Mouse (Mus musculus) megakaryocyte, embryonic 14.5 days (primary cell): ENCODE results near the gene Parvb. TPM values are rescaled to one million over a fixed set of nuclear protein-coding genes. Genes with fewer than 3 reads are reported as not detected.

Source experiments
- H3K27me3 ChIP-seq: replicated peaks from 2 replicates; pipeline ENCODE3; 2012; ENCODE audit warnings: inconsistent platforms
- H3K36me3 ChIP-seq: replicated peaks from 2 replicates; pipeline ENCODE3; 2012; ENCODE audit warnings: low read length, inconsistent platforms, mixed read lengths
- H3K4me1 ChIP-seq: 2 replicates; pipeline ENCODE4 v1.6.1; 2012; ENCODE audit warnings: inconsistent platforms
- H3K4me3 ChIP-seq: replicated peaks from 2 replicates; pipeline ENCODE3; 2012; ENCODE audit warnings: moderate library complexity, mild to moderate bottlenecking, inconsistent platforms
- H3K9me3 ChIP-seq: 2 replicates; pipeline ENCODE4 v1.6.1; 2012; ENCODE audit warnings: inconsistent platforms
- FLI1 ChIP-seq: IDR thresholded peaks from 2 replicates; pipeline ENCODE4 v1.6.1; 2012; ENCODE audit warnings: low read length, inconsistent platforms, mixed read lengths
- GATA1 ChIP-seq: IDR thresholded peaks from 3 replicates; pipeline ENCODE4 v1.6.1; 2012; ENCODE audit warnings: mixed read lengths, low read length, inconsistent platforms, borderline replicate concordance
- polyA plus RNA-seq: library from polyadenylated mRNA; stranded (reverse); fragments of >175 nt; gene quantifications from 2 replicates; pipeline ENCODE4 v1.2.3, GENCODE M21; 2012; ENCODE audit warnings: low replicate concordance; ENCODE audit not compliant: insufficient read depth

Parvb gene
- polyA plus RNA-seq, 1 experiment = 524 TPM

GRCm38 (mm10) chr15:84336281-84336817 is 104.5 kb downstream of the Parvb start:
- Histone ChIP-seq H3K9me3 (no peaks in the 10 kb centered on the region), H3K36me3 (peaks cover 99% of the 10 kb centered on the region)

GRCm38 (mm10) chr15:84337599-84337998 is 105.8 kb downstream of the Parvb start:
- no peaks in the 10 kb centered on the region for H3K9me3 ChIP-seq
- peaks cover 50% of the 10 kb centered on the region for H3K4me1 ChIP-seq

More at GRCm38 (mm10) chr15:84336281-84336817, 104.5 kb downstream of the Parvb start:
- TF ChIP-seq FLI1 (no peak), GATA1 (no peak)
- Histone ChIP-seq H3K4me3 (no peak overlapping the region), H3K27me3 (no peaks in the 10 kb centered on the region), H3K4me1 (peaks cover 49% of the 10 kb centered on the region)

DNA sequence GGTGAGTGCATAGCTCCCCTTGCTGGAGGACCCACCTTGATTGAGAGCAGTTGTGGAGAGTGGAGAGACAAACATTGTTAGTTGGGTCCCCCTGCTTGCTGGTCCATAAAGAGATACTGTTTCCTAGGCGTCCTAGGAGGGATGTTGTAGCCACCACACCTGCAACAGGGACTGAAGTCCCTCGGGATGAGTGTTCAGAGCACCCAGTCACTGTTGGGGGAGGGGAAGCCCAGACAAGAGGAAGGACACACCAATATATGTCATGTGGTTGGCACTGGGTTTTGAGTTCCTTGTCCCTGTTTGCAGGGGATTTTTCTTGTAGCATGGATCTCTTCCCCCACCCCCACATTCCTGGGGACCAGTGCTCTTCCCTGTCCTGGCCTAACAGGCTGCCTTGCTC is 109.1 kb downstream of the Parvb start:
- Histone ChIP-seq H3K27me3 (no peaks in the 10 kb centered on the region), H3K9me3 (no peaks in the 10 kb centered on the region), H3K4me1 (peaks cover 47% of the 10 kb centered on the region), H3K36me3 (peaks cover 96% of the 10 kb centered on the region), H3K4me3 (peak overlapping the region; percentile 18)
- TF ChIP-seq FLI1 (no peak), GATA1 (no peak)

More at GRCm38 (mm10) chr15:84337599-84337998, 105.8 kb downstream of the Parvb start:
- Histone ChIP-seq H3K4me3 (no peak overlapping the region), H3K27me3 (no peaks in the 10 kb centered on the region), H3K36me3 (peaks cover 99% of the 10 kb centered on the region)
- no peak for TF ChIP-seq FLI1

DNA sequence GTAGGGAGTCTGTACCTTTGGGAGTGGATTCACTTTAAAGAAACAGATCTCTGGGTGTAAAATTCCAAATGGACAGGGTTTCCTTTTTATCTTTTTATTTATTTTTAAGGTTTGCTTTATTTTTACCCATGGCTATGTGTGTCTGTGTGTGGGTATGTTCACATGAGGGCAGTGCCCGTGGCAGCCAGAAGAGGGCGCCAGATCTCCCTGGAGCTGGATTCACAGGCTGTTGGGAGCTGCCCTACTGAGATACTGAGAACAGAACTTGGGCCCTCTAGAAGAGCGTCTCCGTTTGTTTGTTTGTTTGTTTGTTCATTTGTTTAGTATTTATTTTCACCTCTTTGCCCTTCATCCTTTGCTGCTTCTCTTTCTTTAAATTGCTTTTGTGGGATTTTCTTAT is 116.9 kb downstream of the Parvb start:
- H3K36me3 ChIP-seq = peaks cover 84% of the 10 kb centered on the region
- no peak for TF ChIP-seq GATA1
- no peak for TF ChIP-seq FLI1
- no peaks in the 10 kb centered on the region for H3K27me3 ChIP-seq
- H3K4me1 ChIP-seq = peaks cover 25% of the 10 kb centered on the region
- peaks cover 23% of the 10 kb centered on the region for H3K9me3 ChIP-seq
- no peak overlapping the region for H3K4me3 ChIP-seq

DNA sequence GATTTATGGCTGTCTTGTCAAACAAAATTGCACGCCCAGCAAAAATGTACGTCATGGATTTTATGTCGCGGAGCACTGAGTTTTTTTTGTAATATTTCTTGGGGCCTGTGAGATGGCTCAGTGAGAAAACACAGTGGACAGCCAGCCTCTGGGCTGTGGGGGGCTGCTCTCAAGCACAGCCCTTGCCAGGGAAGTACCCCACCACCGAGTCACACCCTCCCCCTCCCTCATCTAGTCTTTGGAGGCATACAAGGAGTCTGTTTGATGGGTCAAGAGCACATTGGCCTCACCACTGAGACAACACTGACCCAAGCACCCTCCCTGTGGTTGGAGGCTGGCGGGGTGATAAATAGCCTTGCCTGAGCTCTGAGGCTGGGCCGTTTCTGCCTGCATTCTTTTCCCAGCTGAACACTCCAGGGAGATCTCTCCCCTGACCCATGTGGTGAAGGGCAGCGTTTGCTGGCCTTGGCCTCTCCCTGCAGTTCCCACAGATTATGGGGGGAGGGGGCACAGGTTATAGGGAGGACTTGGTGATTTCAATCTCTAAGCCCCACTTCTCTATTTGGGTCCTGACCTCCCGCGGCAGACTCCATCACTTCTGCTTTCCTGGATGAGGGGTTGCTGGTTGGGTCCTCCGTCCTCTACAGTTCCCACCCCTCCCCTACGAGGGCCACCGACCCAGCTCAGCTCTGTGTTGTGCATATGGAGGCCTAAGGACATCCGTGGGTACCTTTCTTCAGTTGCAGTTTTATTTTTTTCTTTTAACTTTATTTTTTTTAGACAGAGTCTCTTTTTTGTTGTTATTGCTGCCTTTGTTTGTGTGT is 118.3 kb downstream of the Parvb start:
- H3K9me3 ChIP-seq = peaks cover 31% of the 10 kb centered on the region
- H3K36me3 ChIP-seq = peaks cover 80% of the 10 kb centered on the region
- H3K4me3 ChIP-seq = no peak overlapping the region
- TF ChIP-seq FLI1 (no peak), GATA1 (no peak)
- no peaks in the 10 kb centered on the region for H3K27me3 ChIP-seq
- H3K4me1 ChIP-seq = peaks cover 38% of the 10 kb centered on the region

DNA sequence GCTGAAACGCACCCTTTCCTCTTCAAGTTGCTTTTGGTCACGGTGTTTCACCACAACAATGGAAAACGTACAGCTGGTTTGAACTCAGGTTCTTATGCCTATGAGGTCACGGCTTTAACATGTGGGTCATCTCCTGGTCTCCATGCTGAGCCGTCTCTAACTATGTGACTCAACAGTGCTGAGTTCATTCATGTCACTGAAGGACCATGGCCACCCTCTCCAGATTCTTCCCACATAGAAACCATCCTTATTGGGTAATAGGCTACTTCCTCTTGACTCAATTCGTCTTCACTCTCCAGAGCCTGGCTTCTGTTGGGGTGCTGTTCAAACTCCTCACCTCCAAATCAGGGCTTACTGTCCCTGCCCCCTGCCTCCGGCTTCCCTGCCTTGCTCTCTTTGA is 119.5 kb downstream of the Parvb start:
- TF ChIP-seq GATA1 (no peak), FLI1 (no peak)
- Histone ChIP-seq H3K36me3 (peaks cover 69% of the 10 kb centered on the region), H3K9me3 (peaks cover 31% of the 10 kb centered on the region), H3K4me3 (no peak overlapping the region), H3K4me1 (peaks cover 50% of the 10 kb centered on the region), H3K27me3 (no peaks in the 10 kb centered on the region)

DNA sequence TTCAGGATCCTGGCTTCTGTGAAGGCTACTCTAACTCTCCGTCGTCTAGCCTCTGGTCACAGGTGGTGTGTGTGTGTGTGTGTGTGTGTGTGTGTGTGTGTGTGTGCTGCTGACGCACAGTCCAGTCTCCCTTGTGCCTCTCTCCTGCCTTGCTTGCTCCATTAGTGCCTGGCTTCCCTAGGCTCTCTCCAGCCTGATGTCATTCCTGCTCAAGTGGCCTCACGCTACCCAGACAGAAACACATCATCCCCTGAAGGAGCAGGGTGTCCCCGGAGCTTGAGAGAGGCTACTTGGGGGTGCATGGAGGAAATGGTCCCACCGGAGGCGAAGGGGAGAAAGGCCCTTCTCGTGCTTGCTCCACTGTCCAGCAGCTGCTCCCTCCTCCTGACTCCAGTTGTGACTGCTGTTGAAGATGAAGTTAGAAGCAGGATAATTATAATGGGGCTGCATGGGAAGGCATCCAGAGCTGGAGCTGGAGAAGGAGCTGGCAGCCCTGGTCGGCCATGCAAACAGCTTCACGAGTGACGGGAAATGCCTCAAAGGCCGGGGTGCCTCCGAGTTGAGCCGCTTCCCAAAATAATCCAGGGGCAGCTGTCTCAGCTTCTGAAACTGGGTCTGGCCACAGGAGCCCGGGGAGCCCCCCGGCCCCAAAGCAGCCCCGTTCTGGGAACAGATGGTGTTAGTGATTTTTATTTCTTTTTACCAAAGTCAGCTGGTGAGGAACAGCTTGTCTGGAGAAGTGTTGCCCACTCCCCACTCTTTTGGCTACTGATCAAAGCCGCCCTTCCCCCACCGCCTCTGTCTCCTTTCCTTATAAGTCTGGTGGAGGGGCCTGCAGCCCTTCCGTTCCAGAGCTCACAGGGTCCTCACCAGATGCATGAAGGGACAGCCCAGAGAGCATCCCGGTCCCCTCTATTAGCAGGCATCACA is 120.3 kb downstream of the Parvb start:
- Histone ChIP-seq H3K4me3 (no peak overlapping the region), H3K27me3 (no peaks in the 10 kb centered on the region), H3K9me3 (peaks cover 31% of the 10 kb centered on the region), H3K36me3 (peaks cover 62% of the 10 kb centered on the region), H3K4me1 (peaks cover 57% of the 10 kb centered on the region)
- no peak for TF ChIP-seq GATA1
- TF ChIP-seq FLI1 = no peak

- Histone ChIP-seq H3K9me3 (peaks cover 18% of the 10 kb centered on the region), H3K4me3 (peak overlapping the region; percentile 76)
Measured at GRCm38 (mm10) chr15:84355081-84355480, 123.2 kb downstream of the Parvb start.

DNA sequence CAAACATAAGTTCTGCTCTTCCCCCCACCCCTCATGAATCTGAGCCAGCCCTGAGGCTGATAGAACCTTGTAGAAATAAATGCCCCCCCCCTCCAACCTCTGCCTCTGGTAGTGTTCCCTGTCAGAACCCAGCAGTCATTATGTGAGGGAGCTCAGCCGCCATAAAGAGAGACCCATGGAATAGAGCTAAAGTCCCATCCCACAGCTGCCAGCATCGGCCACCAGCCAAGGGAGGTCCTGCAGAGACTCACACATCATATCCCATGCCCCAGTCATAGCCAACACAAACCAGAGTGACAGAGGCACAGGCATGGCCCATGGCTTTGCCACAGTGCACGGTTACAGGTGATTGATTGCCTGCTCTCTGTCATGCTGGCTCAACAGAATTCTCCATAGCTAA is 132.9 kb downstream of the Parvb start:
- H3K27me3 ChIP-seq = peaks cover 23% of the 10 kb centered on the region
- H3K9me3 ChIP-seq = peaks cover 67% of the 10 kb centered on the region
- TF ChIP-seq GATA1 = no peak
- no peak for TF ChIP-seq FLI1
- no peaks in the 10 kb centered on the region for H3K36me3 ChIP-seq
- no peak overlapping the region for H3K4me3 ChIP-seq
- H3K4me1 ChIP-seq = 0 out of 2 replicates have a peak, but pooled peaks cover 3% of the 10 kb centered on the region

More at GRCm38 (mm10) chr15:84355081-84355480, 123.2 kb downstream of the Parvb start:
- no peak for TF ChIP-seq FLI1
- TF ChIP-seq GATA1 = no peak
- Histone ChIP-seq H3K4me1 (peaks cover 70% of the 10 kb centered on the region), H3K36me3 (peaks cover 33% of the 10 kb centered on the region), H3K27me3 (peaks cover 9% of the 10 kb centered on the region)

Other genes with a start within 250 kb of the Parvb start
- gene Efcab6, start 166.7 kb upstream of the Parvb start, polyA plus RNA-seq = not detected in 2 replicates
- gene Sult4a1, start 126.3 kb upstream of the Parvb start, polyA plus RNA-seq = not detected in 2 replicates
- gene Pnpla5, start 108.9 kb upstream of the Parvb start, polyA plus RNA-seq = not detected in 2 replicates
- gene Pnpla3, start 64.2 kb upstream of the Parvb start, polyA plus RNA-seq = not detected in 2 replicates
- gene Samm50, start 39.8 kb upstream of the Parvb start, polyA plus RNA-seq = 14.6 and 45.4 TPM in 2 replicates
- 11.6 and 38.7 TPM in 2 replicates for gene Parvg, start 92.0 kb downstream of the Parvb start, polyA plus RNA-seq
- gene Shisal1, start 215.1 kb downstream of the Parvb start, polyA plus RNA-seq = not detected in 2 replicates